Mouse (Mus musculus) cortical plate, adult 2 months (tissue): ENCODE measurements around the gene Ptprn2. TPM values are rescaled to one million over a fixed set of nuclear protein-coding genes. Genes with fewer than 3 reads are reported as not detected.

Experiments
- H3K27ac ChIP-seq: fragments of 200-500 bp; 2 replicates; pipeline ENCODE4 v1.5.1; 2012; ENCODE audit warnings: low read length, control low read depth, inconsistent platforms; ENCODE audit not compliant: insufficient read depth
- H3K4me1 ChIP-seq: fragments of 200-500 bp; 2 replicates; pipeline ENCODE4 v1.6.1; 2011; ENCODE audit warnings: low read length; ENCODE audit not compliant: control insufficient read depth, insufficient read depth
- H3K4me3 ChIP-seq: fragments of 200-500 bp; 2 replicates; pipeline ENCODE4 v1.5.1; 2011; ENCODE audit warnings: mild to moderate bottlenecking, low read length, control low read depth; ENCODE audit not compliant: insufficient read depth
- CTCF ChIP-seq: fragments of 200-500 bp; IDR thresholded peaks from 2 replicates; pipeline ENCODE4 v1.5.1; 2011; ENCODE audit warnings: mild to moderate bottlenecking, control low read depth, low read length; ENCODE audit not compliant: insufficient read depth; ENCODE audit errors: extremely low read depth
- POLR2A ChIP-seq: fragments of 200-500 bp; IDR thresholded peaks from 2 replicates; pipeline ENCODE4 v1.6.1; 2011; ENCODE audit warnings: mild to moderate bottlenecking, low read length, control low read depth; ENCODE audit not compliant: insufficient read depth; ENCODE audit errors: extremely low read depth
- polyA plus RNA-seq: library from polyadenylated mRNA; depleted of rRNA; stranded (reverse); fragments of >200 nt; gene quantifications from 2 replicates; pipeline ENCODE4 v1.2.3, GENCODE M21; 2012

The Ptprn2 gene
- polyA plus RNA-seq, 1 experiment = 165 TPM

DNA sequence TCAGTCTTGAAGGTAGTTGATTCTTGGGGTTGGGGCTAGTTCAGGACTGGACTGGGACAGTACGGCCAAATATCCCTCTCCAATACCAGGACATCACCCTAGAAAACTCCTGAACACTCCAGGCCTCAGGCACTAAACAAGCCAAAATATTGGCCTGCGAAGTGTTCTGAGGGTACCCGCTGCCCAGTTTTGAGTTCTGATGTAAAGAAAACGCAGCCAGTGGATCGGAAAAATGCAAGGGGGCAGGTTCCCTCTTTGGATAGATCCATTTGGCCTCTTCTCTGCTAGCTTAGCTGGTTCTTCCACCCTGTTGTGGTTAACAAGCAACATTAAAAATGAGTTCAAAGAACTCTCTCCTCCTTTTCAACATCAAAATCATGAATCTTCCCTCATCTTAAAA lies 670.7 kb downstream of the Ptprn2 start:
- peak overlapping the region; percentile 80 for H3K4me3 ChIP-seq
- TF ChIP-seq POLR2A (no peak), CTCF (no peak)

DNA sequence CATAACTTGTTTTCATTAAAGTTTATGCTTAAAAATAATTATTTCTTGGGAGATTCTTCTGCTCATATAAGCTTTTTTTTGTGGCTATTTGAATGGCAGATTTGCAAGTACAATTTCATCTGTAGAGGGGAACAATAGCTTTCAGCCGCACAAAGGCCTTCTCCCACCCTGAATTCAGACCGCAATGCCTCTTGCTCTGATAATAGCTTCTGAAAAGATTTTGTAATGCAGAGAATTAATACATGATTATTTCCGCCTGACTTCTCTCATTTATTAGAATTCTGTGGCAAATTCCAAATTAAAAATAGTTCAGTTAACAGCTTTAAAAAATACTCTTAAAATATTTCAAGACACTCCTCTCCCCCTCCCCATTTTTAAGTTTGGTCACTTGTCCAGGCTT lies 671.3 kb downstream of the Ptprn2 start:
- no peak overlapping the region for H3K27ac ChIP-seq
- H3K4me1 ChIP-seq = peaks cover 2% of the 10 kb centered on the region; the same call in 1 of the 2 replicates

More for the DNA sequence above, 670.7 kb downstream of the Ptprn2 start:
- Histone ChIP-seq H3K27ac (peak overlapping the region; percentile 74), H3K4me1 (no peaks in the 10 kb centered on the region)

DNA sequence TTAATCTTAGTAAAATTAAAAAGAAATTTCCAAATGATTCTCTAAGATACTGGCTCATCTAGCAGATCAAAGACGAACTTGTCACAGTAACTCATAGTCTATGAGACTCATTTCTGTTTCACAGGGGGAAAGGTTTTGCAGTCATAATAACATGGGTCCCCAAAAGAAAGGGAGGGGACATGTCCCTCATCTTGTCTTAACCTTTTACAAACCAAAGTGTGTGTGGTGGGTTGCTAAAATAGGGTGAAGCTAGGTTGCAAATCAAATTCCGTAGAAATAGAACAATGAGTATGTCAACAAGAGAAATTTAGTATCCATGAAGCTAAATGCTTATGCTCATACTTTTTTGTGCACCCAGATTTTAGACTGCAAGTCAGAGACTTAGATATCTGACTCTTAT lies 671.7 kb downstream of the Ptprn2 start:
- Histone ChIP-seq H3K4me1 (peaks cover 2% of the 10 kb centered on the region; the same call in 1 of the 2 replicates), H3K4me3 (no peak overlapping the region), H3K27ac (no peak overlapping the region)
- TF ChIP-seq POLR2A (no peak), CTCF (no peak)

More for the DNA sequence above, 671.3 kb downstream of the Ptprn2 start:
- H3K4me3 ChIP-seq = no peak overlapping the region
- no peak for TF ChIP-seq CTCF
- TF ChIP-seq POLR2A = no peak

DNA sequence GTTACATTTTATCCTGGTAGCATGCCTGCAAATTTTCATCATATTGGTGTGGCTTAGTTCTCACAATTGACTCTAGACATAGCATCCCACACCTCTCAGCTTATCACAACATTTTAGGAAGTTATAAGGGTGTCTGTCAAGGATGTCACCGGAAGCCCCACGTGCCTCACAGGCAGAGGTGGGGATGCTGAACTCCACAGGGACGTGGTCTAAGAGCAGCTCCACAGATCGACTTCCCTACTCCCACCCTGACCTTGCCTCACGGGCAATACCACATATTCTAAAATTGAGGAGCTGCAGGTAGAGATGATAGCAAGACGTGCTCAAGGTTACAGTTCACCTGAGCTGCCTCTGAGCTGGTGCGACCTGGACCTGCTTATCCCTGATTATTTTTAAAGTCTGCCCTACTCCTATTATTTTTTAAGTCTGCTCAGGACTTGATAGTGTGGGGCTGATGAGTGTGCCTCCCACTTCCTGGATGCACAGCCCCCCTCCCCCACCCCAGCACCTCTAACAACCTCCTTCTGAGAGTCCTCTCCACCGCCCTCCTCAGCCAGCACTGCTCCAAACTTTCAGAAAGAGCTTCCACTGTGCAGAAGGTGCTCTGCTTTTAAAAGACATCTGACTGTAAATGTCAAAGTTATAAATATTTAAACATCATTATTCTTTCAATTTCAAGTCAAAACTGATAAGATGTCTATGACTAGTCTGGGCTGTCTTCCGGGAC lies 672.3 kb downstream of the Ptprn2 start:
- no peak for TF ChIP-seq CTCF
- no peak for TF ChIP-seq POLR2A
- H3K4me1 ChIP-seq = peaks cover 2% of the 10 kb centered on the region; the same call in 1 of the 2 replicates
- no peak overlapping the region for H3K27ac ChIP-seq
- H3K4me3 ChIP-seq = no peak overlapping the region

DNA sequence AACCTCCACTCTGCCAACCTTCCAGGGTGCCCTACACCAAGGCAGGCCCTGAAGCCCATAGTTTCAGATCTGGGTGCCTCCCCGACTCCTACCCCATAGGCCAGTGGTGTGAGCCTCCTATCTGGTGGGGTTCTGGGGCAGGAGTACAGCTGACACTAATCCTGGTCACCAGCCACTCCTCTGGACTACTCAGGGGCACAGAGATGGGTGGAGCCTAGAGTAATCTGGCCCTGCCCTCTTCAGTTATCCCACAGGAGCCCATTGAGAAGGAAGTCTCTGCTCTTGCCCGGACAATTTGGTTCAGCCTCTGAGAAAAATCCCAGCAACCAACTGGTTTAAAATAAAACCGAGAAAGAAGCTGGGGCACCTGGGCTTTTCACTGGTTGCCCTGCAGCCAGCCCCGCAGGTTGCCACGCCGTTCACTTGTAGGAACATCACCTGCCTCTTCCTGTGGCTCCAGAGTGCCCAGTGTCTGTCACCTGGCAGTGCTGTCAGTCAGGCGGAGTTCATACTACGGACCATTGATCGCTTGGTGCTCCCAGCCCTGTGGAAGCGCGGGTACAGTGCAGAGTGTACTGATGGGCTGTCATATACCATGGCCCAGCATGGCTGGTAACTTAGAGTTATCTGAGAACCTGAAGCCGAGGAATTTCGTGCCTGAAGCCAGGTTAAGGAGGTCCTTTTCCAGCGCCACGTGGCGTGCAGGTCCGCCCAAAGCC lies 673.6 kb downstream of the Ptprn2 start:
- Histone ChIP-seq H3K4me1 (peaks cover 5% of the 10 kb centered on the region), H3K27ac (no peak overlapping the region), H3K4me3 (no peak overlapping the region)
- TF ChIP-seq CTCF (no peak), POLR2A (no peak)

DNA sequence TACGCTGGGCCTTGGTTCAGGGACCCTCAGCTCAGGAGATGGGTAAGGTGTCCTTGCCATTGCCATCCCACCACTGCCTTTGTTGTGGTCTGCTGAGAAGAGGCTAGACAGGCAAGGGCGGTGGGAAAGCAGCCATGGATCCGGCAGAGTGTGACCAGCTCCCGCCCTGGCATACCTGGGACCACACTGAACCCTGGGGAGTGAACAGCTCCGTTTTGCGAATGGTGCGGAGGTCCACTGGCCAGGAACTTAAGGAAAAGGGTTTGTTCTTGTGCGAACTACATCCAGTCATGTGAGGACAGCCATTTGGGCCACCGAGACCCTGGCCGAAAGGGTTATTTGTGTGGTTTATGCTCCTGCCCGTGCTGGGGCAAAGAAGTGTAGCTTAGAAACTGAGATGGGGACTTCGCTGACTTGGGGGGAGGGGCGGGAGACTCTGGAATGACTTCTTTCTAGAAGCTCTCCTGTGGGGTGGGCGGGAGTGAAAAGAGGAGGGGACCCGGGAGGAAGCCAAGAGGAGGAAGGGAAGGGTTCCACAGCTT lies 674.2 kb downstream of the Ptprn2 start:
- TF ChIP-seq CTCF = no peak
- TF ChIP-seq POLR2A = no peak
- Histone ChIP-seq H3K4me3 (no peak overlapping the region), H3K4me1 (peaks cover 5% of the 10 kb centered on the region), H3K27ac (no peak overlapping the region)

DNA sequence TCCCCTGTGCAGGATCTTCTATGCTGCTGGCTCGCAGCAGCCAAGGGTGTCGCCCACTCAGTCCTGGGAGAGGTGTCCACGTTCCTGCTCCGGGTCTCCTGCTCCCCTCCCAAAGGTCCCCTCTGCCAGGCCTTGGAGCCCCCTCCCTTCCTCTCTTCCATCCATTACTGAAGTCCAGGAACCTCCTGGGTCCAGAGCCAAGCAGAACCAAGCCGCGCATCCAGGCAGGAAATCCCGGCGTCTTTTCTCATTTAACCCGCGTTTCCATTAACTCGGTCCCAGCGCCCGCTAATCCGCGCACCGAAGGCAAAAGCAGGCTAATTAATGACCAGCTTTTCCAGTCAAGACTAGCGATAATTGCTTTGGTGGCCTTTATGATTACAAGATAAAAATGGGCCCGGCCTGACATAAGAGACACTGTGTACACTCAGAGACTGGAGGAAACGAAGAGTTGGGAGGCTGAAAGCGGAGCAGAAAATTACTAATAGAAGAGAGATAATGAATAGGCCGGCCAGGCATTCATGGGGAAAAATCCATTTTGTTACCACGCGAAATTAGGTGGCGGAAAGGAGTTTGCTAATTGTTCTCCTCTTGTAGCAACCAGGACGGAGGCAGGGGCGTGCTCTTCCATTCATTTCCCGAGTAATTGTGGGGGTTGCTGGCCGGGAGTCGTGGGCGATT lies 674.8 kb downstream of the Ptprn2 start:
- H3K27ac ChIP-seq = 0 out of 2 replicates have a peak overlapping the region, but pooled peaks have one; percentile 5

DNA sequence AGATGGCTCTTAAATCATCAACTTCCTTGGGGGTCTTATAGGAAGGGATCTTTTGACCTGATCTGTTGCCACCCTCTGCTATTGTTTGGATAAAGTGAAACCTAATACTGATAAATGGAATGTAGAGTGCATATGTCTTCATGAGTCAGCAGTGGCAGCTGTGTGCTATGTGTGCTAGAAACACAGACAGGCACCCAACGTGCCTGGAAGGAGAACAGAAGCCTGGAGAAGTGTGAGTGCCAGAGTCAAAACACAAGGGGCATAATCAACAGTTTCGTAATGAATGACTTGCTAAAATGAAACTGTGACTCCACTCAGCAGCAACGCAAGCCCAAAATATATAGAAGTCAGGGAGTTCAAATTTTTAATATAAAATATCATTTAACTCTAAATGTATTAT lies 676.7 kb downstream of the Ptprn2 start:
- H3K27ac ChIP-seq = no peak overlapping the region
- H3K4me1 ChIP-seq = peaks cover 7% of the 10 kb centered on the region
- no peak for TF ChIP-seq POLR2A
- no peak for TF ChIP-seq CTCF
- H3K4me3 ChIP-seq = no peak overlapping the region

More for the DNA sequence above, 674.8 kb downstream of the Ptprn2 start:
- peaks cover 5% of the 10 kb centered on the region for H3K4me1 ChIP-seq
- TF ChIP-seq CTCF = no peak
- TF ChIP-seq POLR2A = no peak
- H3K4me3 ChIP-seq = no peak overlapping the region

DNA sequence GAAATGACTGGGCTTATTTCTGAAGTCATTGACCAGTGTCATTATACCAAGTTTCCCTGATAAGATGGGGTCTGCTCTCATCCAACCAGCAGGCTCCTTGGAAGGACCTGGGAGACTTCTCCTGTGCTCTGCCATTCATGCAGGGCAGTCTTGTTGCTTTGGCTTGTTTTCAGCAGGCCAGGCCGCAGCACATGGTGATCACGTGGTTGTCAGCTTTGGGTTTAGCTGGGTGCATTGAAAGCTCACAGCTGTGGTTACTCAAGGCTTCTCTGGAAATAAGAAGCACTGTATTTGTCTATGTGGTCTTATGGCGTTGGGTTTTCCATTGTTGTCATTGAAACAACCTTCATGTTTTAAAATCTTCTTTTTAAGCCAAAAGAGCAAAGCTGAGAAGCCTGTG lies 678.3 kb downstream of the Ptprn2 start:
- TF ChIP-seq CTCF (no peak), POLR2A (no peak)
- no peak overlapping the region for H3K4me3 ChIP-seq
- no peak overlapping the region for H3K27ac ChIP-seq
- H3K4me1 ChIP-seq = peaks cover 7% of the 10 kb centered on the region

DNA sequence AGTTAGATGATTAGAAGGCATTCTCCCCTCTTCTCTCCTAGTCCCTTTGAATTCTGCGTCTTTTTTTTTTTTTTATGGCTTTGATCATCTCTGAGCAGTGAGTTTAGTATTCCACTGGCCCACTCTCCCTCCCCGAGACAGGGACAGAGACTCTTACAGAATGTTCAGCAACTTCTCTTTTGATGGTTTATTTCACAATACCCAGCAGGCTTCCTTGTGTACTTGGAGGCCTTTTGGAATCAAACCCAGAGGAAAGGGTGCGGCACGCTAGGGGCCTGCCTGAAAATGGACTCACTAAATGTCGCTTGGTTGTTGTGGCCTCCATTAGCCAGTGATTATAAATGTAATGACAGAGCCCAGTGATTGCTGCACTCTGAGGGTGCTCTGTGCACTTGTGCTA lies 680.7 kb downstream of the Ptprn2 start:
- H3K27ac ChIP-seq = no peak overlapping the region
- TF ChIP-seq CTCF (no peak), POLR2A (no peak)
- H3K4me3 ChIP-seq = no peak overlapping the region
- peaks cover 12% of the 10 kb centered on the region for H3K4me1 ChIP-seq
